Mouse (Mus musculus) CD4-positive naive resting alpha-beta T cell, adult 57 days (primary cell): ENCODE data around the gene Slc17a8. TPM values are rescaled to one million over a fixed set of nuclear protein-coding genes. Genes with fewer than 3 reads are reported as not detected.

Source experiments
- total RNA-seq: library from RNA; stranded (reverse); gene quantifications from one replicate; pipeline ENCODE4 v1.2.4, GENCODE M21; 2023

Slc17a8 gene
- 0.12 TPM for total RNA-seq

DNA sequence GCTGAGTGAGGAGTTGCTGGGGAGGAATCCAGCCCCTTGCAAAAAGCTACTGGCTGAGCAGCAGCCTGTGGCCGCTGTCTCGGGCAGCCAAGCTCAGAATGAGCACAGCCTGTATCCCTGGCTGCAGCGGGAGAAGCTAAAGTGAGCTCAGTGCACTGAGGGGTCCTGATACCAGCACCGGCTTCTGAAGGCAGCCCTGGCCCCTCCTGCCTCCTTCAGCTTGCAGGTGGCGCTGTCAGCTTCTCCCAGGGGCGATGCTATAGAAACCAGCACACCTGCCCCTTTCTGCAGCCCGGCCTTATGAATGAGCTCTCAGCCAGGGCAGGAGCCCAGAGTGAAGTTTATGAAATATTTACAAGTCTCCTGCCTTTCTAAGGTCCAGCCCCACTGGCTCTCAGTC is at the start of gene Slc17a8:
Gene Slc17a8 (minus strand): TSS at position 125 of the 400 bp plus-strand sequence.

DNA sequence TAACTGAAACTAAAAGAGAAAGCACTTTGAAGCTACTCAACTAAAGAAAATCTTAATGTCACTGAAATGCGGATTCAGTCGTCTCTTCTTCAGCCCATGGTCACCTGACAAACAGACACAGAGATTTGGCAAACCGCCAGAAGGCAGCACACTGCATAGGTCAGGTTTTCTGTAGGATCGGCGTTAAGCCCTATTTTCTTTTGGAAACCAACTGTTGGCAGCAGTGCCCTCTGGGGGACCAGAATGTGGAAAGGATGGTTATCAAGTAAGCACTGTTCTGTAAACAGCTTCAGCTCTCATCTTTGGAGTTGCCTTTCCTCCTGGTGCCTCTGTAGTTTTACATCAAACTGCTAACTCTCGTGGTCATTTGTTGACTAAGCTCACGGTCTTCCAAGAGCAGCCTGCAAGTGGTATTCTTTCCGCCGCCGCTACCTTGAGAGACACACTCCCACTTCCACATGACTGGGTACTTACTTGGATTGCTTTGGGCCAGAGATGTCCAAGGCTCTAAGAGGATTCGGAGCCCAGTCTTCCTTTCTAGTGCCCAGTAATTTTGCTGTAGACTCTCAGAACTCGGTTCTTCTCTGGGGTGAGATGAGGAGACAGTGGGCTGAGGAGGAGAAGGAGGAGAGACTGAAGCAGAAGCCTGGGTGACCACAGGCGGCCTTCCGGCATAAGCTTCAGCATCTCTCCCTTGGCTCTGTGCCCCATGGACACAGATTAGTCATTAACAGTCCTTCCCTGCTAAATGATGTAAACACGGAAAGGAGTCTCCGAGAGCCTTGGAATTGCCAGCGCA is 87.9 kb downstream of the Slc17a8 start, which contains the start of gene Nr1h4:
Gene Nr1h4 (minus strand): TSS at position 657 of the 799 bp plus-strand sequence.

Other genes with a start within 250 kb of the Slc17a8 start
- 0.89 TPM for gene Gas2l3, start 177.3 kb downstream of the Slc17a8 start, total RNA-seq
- gene Nr1h4, start 87.7 kb downstream of the Slc17a8 start, total RNA-seq: not detected
- 44.2 TPM for gene Scyl2, start 65.0 kb upstream of the Slc17a8 start, total RNA-seq
- gene Actr6, start 111.0 kb upstream of the Slc17a8 start, total RNA-seq: 29.2 TPM
- gene Uhrf1bp1l, start 123.7 kb upstream of the Slc17a8 start, total RNA-seq: 65.2 TPM